Mouse (Mus musculus) forebrain, embryonic 14.5 days (tissue): ENCODE data around the gene Smpx. TPM values are rescaled to one million over a fixed set of nuclear protein-coding genes. Genes with fewer than 3 reads are reported as not detected.

Experiments
- ATAC-seq: fragments of 200-750 bp; cut with Nextera tagmentation; 2 replicates; pipeline ENCODE4 v1.8.0; 2017; ENCODE audit warnings: mild to moderate bottlenecking, moderate library complexity
- DNase-seq: peaks from one replicate; pipeline ENCODE4 v3.0.0-alpha.2; 2015; ENCODE audit warnings: low spot score
- H3K27ac ChIP-seq: fragments of 300-500 bp; sonication (generic); 2 replicates; pipeline ENCODE4 v1.5.1; 2014; ENCODE audit warnings: low read depth, mild to moderate bottlenecking, control low read depth, low read length, moderate library complexity
- H3K27me3 ChIP-seq: fragments of 300-500 bp; sonication (generic); replicated peaks from 2 replicates; pipeline ENCODE4 v1.6.1; 2014; ENCODE audit warnings: low read length, control low read depth, mixed read lengths; ENCODE audit not compliant: control insufficient read depth, insufficient read depth
- H3K36me3 ChIP-seq: fragments of 300-500 bp; sonication (generic); 2 replicates; pipeline ENCODE4 v1.6.1; 2014; ENCODE audit warnings: low read length, control low read depth; ENCODE audit not compliant: control insufficient read depth, insufficient read depth
- H3K4me1 ChIP-seq: fragments of 300-500 bp; sonication (generic); 2 replicates; pipeline ENCODE4 v1.6.1; 2014; ENCODE audit warnings: antibody characterized with exemption, low read length, control low read depth; ENCODE audit not compliant: control insufficient read depth, insufficient read depth
- H3K4me2 ChIP-seq: fragments of 300-500 bp; sonication (generic); 2 replicates; pipeline ENCODE4 v1.6.1; 2014; ENCODE audit warnings: mild to moderate bottlenecking, control low read depth, low read length
- H3K4me3 ChIP-seq: fragments of 300-500 bp; sonication (generic); 2 replicates; pipeline ENCODE4 v1.5.1; 2014; ENCODE audit warnings: low read depth, low read length, control low read depth
- H3K9ac ChIP-seq: fragments of 300-500 bp; sonication (generic); 2 replicates; pipeline ENCODE4 v1.6.1; 2014; ENCODE audit warnings: mild to moderate bottlenecking, low read length, control low read depth, moderate library complexity
- H3K9me3 ChIP-seq: fragments of 300-500 bp; sonication (generic); replicated peaks from 2 replicates; pipeline ENCODE4 v1.6.1; 2016; ENCODE audit warnings: low read length, control low read depth, mixed read lengths; ENCODE audit not compliant: control insufficient read depth
- WGBS: fragments of 180-500 bp; shearing (Covaris S2); extraction: QIAGEN DNeasy Blood & Tissue Kit; methylation state at CpG from one replicate; pipeline ENCODE4 v1.1.7; 2014; 5-methylcytosine and 5-hydroxymethylcytosine counted together
- polyA plus RNA-seq: library from polyadenylated mRNA; unstranded; fragments of >200 nt; fragmentation: Nextera tagmentation; extraction: Ambion mirVana; gene quantifications from 2 replicates; pipeline ENCODE4 v1.2.1, GENCODE M21; 2014

Smpx gene
- polyA plus RNA-seq, 1 experiment from 2014 or later: not detected

- H3K9me3 ChIP-seq: no peaks in the 10 kb centered on the region
- ATAC-seq (no peak), DNase-seq (no peak)
- no peaks in the 10 kb centered on the region for H3K36me3 ChIP-seq
- H3K9ac ChIP-seq: no peak overlapping the region
- H3K27me3 ChIP-seq: no peaks in the 10 kb centered on the region
- H3K4me1 ChIP-seq: no peaks in the 10 kb centered on the region
- H3K4me3 ChIP-seq: no peak overlapping the region
- no peak overlapping the region for H3K4me2 ChIP-seq
- H3K27ac ChIP-seq: no peak overlapping the region
- WGBS: 97% methylated on average over 2 of the region's 2 CpGs
Measured at GRCm38 (mm10) chrX:157801669-157802068, 103.0 kb downstream of the Smpx start.

Other genes starting within 250 kb of the Smpx start
- 102 and 111 TPM in 2 replicates for gene Sms, start 206.6 kb upstream of the Smpx start, polyA plus RNA-seq
- 2.7 and 3.1 TPM in 2 replicates for gene Yy2, start 129.9 kb upstream of the Smpx start, polyA plus RNA-seq
- 27.9 and 30.6 TPM in 2 replicates for gene Mbtps2, start 100.2 kb upstream of the Smpx start, polyA plus RNA-seq
- 1.2 TPM in 2 replicates for gene Klhl34, start 119.5 kb downstream of the Smpx start, polyA plus RNA-seq